Mouse (Mus musculus) ovary, postnatal 10 days (tissue): Measurements from ENCODE around the gene Clstn3.
"Not testable (repeated sequence)": the region's sequence is repeated elsewhere in the genome, so short reads cannot be mapped to it uniquely, and the experiment has no call there.

Experiments
- DNase-seq: peaks from one replicate; pipeline ENCODE4 v3.0.0; 2022; ENCODE audit warnings: low spot score

Clstn3 gene

DNA sequence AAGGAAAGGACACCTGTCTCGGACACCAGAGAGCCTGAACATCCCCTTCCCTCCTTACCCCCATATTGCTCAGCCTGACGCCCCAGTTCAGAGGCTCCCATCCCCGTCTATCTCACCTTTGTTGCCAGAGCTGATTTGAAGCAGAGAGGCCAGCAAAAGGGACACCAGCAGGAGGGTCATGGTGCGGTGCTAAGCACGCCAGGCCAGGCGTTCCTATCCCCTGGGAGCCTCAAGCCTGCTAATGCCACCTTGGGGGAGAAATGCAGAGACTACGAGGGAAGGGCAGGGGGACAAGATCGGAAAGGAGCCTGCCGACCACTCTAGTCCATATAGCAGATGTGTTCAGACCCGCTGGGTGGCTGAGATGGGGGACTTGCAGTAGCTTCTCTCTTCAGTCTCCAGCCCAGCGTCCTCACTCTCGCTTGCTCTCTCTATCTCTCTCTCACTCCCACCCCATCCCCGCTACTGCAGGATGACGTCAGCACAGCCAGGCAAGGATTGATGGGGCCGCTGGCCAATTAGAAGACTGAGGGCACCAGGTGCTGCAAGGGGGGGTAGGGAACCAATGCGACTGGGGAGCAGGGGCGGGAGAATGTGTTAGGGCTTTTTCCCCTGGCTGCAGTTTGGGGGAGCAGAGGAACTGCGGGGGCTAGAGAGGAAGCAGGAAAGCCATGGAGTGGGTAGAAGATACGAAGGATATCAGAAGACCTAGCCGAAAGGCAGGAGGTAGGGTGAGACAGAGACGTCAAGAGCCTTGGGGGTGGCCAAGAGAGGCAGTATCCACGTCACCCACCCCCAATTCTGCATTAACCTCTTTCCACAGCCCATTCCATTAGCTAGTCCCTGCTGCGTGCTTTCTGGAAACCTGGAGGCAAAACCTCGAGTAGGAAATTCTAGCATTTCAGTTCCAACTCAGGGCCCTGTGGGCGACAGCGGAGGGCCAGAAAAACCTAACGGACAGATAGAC lies at the start of gene Clstn3:
Gene Clstn3, minus strand, starts transcription at position 490 of the 967 bp plus-strand sequence.
- peak; percentile 36 for DNase-seq

DNA sequence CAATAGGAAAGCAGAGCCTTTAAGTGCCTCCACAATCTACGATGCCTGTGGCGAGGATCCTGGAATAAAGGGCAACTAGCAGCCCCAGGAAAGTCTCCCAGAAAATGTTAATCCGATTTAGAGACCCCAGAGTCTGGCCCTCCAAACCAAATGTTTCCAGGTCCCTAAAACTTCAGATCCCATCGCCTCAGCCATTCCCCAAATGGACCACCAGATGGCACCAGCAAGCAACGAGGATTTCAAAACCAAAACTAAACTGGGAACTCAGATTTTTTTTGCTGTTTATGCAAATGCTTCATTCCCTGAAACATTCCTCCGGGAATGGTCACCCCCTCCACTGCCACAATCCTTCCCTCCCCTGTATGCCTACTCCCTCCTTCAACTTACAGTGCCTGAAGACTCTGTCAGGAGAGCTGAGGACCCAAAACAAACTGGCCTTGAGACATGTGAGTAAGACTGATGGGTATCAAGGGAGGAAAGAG lies 47.8 kb upstream of the Clstn3 start, which contains the start of gene C1ra:
Gene C1ra, plus strand, starts transcription at position 51 of the 482 bp plus-strand sequence.
- peak; percentile 55 for DNase-seq

DNA sequence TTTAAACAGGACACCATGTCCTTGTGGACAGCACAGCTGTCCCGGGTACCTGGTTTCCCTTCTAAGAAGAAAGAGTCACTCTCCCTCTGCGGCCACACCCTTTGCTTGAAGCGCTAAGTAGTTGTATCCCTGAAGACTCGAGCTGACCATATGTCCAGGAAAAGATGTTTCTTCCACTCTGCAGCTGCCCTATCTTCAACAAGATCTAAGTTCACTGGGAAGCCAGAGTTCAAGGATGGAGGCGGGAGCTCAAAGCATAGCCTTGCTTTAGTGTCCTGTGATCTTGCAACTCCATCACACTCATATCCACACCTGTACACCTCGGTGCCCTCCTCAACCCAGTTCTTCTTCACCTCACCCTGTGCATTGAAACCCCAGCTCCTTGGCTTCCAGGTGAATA lies 47.3 kb upstream of the Clstn3 start:
- DNase-seq, result no peak

DNA sequence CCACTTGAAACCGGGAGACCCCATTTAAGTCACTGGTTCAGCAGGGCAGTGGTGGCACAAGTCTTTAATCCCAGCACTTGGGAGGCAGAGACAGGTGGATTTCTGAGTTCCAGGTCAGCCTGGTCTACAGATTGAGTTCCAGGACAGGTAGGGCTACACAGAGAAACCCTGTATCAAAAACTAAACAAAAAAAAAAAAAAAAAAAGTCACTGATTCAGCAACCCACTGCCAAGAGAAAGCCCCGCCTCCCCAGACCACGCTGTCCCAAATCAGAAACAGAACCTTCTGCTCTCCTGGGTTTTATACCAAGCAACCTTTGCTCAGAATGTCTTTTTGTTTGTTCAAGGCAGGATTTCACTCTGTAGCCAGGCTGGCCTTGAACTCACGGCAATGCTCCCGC lies 44.6 kb upstream of the Clstn3 start:
- not testable (repeated sequence) for DNase-seq

DNA sequence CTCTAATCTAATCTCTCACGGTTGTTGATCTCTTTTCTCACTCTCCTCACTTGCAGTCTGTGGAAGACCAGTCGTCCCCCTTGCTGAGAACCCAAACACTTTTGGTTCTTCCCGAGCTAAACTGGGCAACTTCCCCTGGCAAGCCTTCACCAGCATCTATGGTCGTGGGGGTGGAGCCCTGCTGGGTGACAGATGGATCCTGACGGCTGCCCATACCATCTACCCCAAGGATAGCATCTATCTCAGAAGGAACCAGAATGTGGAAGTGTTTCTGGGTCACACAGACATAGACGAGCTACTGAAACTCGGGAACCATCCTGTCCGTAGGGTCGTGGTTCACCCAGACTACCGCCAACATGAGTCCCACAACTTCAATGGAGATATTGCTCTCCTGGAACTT lies 43.7 kb upstream of the Clstn3 start:
- DNase-seq, result no peak

DNA sequence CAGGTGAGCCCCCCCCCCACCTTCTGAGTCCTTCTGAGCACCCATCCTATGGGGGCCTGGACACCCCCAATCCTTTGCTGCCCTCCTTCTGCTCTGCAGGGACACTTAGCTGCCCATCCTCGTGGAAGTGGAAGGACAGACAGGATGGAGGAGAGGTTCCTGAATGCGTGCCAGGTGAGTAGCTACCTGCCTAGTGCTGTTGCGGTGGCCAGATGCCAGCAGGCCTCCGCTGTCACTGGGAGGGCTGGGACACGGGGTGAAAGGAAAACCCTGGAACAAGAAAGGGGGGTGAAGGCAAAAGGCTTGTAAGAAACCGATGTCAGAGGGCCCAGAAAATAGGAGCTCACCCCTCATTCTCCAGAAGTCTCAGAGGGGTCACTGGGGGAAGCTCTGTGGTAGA lies 42.4 kb upstream of the Clstn3 start:
- no peak for DNase-seq

DNA sequence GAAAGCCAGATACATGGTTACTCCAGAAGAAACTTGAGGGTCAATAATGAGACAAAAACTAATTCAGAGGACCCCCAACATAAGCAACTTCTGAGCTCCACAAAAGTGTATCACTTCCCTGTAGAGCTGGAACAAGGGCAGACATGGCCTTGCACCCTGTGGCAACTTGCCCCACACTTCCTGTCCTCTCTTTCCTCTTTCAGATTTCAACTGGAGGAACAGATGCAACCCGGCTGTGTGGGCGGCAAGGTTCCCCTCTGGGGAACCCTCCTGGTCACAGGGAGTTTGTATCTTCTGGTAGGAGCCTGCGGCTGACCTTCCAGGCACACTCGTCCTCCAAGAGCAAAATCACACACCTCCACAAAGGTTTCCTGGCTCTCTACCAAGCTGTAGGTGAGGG lies 40.4 kb upstream of the Clstn3 start:
- no peak for DNase-seq

DNA sequence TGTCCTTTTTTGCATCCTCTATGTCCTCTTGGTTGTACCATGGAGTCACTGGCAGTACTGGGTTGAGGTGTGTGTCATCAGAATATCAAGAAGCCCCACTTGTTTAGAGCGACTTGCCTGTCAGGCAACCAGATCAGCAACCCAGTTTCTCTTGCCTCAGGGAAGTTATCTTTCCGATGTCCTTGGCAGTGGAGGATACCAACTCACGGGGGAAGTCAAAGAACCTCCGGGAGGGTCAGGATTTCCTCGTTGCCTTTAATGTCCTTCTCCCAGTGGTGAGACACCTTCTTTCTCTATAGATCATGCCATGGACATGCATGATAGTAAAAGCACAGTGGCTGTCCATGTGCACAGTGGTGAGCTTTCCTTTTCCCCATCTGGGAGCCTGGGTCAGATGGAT lies 37.4 kb upstream of the Clstn3 start:
- DNase-seq, result no peak

DNA sequence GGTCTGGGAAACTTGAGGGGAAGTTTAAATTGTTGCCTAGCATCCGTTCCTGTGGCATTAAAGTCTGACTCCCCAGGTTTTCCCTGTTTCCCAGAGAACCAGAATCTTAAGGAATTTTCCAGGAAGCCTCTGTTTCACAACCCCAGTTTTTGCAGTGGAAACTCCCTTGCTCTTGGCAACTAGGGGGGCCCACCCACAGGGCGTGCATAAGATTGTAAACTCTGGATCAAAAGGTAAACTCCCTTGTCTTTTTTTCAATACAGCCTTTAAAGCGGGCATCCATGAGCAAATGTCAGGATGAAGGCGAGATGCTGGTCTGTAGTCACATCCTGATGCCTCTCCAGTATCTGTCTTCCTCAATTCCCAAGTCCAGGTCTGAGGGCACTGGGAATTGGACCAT lies 36.9 kb upstream of the Clstn3 start:
- DNase-seq, result no peak

DNA sequence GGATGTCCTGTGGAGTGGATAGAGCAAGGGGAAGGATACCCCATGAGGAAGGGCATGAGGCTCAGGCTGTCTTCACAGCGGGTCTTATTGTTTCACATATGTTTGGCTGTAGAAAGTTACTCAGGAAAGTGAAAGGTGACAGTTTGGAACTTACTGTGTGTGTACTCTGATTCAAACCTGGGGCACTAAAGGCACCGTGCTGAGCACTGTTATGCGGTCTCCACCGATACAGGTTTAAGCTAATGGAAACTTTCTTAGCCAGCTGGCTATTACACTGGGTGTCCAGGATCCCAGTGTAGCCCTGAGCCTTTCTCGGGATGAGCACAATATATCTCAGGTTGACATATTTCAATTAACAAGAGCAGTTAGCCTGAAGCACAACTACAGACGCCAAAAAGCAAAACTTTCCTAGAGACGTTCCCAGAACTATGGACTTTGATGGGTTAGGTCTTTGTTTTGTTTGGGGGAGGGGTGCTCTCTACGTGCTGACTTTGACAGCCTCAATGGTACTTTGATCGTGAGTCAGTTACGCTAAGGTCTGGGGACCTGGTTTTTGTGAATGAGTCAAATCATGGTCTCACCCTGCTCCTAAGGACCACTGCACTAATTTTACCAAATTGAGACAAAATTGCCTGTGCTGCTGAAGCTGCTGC lies 35.4 kb upstream of the Clstn3 start:
- DNase-seq, result no peak

DNA sequence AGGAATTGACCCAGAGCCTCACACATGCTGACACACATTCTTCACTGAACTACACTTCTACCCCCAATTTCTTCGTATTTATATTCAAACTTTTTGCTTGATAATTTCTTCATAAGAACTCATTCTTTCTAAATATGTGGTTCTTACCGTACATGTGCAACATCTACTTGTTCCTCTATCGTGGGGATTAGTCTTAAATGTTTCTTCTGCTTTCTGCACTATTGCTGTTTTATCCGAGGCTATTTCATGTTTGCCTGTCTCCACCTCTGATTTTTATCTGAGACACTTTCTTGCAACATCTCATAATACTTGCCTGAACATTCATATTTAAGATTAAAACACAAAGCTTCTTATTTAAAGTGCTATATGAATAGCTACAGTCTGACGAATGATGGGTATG lies 31.5 kb upstream of the Clstn3 start:
- no peak for DNase-seq

DNA sequence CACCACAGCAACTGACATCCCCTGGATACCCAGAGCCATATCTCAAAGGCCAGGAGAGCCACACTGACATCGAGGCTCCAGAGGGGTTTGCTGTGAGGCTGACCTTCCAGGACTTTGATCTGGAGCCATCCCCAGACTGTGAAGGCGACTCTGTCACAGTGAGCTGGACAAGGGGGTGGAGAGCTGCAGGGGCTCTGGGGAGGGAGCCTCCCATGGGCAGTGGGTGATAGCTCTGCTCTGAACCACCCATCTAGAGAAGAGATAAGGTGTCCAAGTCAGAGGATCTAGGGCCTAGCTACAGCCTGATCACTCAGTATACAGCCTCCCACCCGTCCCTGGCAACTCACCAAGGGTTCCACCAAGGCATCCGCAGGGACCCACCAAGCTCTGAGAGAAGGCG lies 29.3 kb upstream of the Clstn3 start:
- DNase-seq, result no peak

DNA sequence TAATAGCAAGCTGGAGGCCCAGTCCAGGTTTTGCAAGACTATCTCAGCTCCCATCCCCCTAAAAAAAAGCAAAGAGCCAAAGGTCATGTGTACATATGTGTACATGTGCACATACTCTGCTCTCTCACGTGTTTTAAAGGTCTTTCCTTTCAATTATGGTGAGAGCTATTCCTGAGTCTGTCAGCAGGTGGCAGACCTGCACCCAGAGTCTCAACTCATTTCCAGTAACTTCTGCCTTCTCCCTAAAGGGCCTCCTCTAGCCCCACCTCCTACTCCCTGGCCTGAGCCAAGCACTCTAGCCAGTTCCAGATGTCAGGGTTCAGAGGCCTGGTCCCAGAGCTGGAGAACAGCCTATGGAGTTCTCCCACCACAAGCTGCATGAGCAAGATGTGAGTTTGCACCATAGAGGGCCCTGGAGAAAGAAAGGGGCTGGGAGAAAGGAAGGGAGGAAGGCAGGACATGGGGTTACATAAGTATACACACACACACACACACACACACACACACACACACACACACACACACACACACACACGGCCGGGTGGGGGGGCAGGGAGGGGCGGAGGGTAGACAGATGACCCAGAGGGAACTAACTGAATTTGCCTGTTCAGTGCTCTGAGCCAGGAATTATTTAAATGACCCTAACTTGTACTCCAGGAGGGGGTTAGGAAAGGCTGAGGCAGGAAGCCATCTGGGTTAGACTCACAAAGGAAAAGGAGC lies 28.4 kb upstream of the Clstn3 start, which contains the start of gene C1rl:
Gene C1rl, plus strand, starts transcription at position 272 of the 720 bp plus-strand sequence.
- peak; percentile 53 for DNase-seq

DNA sequence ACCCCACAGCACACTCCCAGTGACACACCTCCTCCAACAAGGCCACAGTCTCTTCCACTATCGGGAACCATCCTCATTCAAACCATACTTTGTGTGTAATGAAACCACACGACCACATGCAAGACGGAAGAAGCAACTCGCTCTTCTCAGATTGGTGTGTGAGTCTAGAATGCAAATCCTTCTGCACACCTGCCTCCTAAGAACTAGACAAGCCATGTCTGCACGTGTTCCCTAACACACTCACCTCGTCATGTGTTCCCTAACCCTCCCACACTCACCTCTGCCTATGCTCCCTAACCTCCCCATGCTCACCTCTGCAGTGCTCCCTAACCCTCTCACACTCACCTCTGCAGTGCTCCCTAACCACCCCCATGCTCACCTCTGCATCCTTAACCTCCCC lies 26.8 kb upstream of the Clstn3 start:
- no peak for DNase-seq

DNA sequence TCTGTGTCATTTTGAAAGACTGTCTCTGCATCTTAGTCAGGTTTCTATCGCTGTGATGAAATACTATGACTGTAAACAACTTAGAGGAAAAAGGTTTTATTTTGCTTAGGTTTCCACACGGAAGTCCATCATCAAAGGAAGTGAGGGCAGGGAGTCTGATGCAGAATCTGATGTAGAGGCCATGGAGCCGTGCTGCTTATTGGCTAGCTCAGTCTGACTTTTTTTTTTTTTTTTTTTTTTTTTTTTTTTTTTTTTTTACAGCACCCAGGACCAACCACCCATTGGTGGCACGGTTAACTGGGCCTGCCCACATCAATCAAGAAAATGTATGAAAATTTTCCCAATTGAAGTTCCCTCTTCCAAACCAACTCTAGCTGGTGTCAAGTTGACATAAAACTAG lies 24.4 kb upstream of the Clstn3 start:
- no peak for DNase-seq

DNA sequence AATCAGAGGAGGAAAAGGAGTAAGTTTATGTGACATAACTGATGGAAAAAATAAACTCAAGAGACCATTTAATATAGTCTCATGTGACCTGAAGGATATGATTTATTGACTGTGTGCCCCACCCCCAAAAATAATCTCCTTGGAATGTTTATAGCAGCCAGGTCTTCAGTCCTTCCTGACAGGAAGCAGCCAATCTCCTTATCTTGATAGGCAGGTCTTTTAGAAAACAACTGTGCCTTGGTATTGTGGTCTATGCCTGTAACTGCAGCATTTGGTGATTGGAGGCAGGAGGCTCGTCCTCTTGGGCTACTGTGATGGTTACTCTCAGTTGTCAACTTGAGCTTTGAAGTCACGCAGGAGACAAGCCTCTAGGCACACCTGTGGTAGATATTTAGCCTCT lies 22.9 kb upstream of the Clstn3 start:
- DNase-seq, result no peak

DNA sequence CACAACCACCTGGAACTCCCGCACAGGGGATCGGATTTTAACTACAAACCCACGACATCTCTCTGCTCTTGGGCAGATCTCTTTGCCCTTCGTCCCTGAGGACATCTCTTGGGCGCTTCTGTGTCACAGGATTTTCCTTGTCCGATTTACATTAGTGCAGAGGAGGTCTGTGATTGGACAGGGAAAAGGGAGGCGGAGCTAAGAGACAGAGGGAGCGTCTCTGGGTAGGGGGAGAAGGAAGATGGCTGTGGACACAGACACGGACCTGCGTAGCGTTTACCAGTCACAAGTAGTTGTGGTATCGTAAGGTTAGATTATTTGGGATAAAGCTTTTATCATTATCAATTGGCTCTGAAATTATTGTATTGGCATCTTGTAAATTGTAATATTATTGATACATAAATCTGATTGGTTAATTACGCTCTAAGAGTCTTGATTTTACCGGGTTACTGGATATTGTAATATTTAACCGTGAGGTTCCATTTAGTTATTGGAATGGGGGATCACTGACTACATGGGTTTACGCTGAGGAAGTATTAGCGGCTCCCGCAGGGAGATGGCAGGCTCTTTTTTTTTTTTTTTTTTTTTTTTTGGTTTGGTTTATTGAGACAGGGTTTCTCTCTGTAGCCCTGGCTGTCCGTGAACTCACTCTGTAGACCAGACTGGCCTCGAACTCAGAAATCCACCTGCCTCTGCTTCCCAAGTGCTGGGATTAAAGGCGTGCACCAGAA lies 21.0 kb upstream of the Clstn3 start:
- no peak for DNase-seq

DNA sequence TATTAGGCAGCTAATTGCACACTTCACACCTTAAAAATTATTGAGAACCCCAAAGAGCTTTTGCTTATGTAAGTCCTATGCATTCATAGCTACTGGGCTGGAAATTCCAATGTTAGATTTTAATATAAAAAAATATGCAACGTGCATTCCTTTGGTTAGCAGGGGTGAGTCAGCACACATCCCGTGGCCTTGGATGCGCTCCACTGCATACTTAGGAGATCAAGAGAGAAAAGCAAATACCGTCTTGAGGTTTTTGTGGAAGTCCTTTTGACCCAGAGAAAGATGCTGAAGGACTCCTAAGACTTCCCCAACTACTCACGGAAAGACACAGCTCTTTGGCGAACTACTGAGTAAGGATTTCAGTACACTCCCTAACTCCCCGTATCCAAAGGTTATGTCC lies 20.3 kb upstream of the Clstn3 start:
- DNase-seq, result no peak

DNA sequence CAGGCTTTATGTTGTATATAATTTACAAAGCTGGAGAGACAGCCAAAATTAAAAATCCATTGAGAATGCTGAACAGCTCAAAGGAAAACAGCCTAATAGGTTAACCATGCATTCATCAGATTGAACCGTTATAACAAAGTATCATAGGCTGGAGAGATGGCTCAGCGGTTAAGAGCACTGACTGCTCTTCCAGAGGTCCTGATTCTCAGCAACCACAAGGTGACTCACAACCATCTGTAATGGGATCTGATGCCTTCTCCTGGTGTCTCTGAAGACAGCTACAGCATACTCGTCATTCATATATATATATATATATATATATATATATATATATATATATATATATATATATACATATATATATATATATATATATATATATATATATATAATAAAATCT lies 19.2 kb upstream of the Clstn3 start:
- not testable (repeated sequence) for DNase-seq

DNA sequence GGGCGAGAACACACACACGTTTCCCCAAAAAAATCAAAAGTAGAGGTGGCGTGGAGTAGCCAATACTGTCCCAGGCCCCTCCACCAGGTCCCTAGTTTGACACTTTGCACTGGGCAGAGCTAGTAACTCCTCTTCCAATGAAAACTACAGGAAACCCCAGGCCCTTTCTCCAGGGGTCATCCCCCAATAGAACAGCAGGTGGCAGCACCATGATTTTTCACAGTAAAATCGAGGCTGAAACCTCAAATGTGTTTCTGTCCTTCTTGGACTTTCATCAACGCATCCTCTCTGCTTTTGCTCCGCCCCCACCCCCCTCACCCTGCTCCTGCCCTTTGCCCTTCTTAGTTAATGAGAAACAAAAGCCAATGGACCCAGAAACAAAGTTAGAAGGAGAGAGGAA lies 17.0 kb upstream of the Clstn3 start:
- DNase-seq, result peak; percentile 30

DNA sequence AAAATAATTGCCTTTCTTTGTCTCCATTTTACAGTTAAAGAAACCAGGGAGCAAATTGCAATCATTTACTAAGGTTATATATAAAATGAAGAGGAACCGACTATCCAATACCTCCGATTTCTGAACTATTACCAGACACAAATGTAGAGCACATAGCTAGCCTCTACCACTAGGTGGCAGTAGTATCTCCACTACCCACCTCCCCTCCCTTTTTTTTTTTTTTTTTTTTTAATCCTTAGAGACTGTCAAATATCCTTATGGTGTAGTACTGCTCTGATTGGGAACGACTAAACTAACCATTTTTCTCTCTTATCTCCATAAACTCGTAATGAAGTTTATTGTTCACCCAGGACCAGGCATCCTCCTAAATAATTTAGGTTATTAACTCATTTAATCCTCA lies 15.7 kb upstream of the Clstn3 start:
- no peak for DNase-seq

DNA sequence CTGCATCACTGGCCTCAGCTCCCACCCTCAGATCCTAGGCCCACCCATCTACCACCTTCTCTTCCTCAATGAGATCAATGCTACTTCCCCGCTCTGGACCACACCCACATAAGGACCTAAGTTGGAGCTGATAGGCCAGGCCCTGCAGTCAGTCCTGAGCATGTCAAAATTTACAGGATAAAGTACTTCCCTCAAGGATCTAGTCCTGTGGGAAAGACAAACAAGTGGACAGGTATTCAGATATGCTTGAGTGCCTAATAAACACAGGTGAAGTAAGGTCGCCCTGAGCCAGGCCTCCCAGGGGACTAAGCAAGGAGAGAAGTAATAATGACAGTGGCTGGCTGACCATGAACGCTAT lies 15.0 kb upstream of the Clstn3 start:
- DNase-seq, result no peak
